Mouse (Mus musculus) kidney, embryonic 16.5 days (tissue): Measurements from ENCODE around the gene Hist1h2bc. TPM values are rescaled to one million over a fixed set of nuclear protein-coding genes. Genes with fewer than 3 reads are reported as not detected.

ENCODE experiments used
- ATAC-seq: fragments of 200-750 bp; cut with Nextera tagmentation; 2 replicates; pipeline ENCODE4 v1.8.0; 2017; ENCODE audit warnings: moderate TSS enrichment; ENCODE audit not compliant: low FRiP score, low TSS enrichment
- H3K27ac ChIP-seq: fragments of 300-500 bp; sonication (generic); 2 replicates; pipeline ENCODE4 v1.5.1; 2014; ENCODE audit warnings: low read length
- H3K27me3 ChIP-seq: fragments of 300-500 bp; sonication (generic); 2 replicates; pipeline ENCODE4 v1.6.1; 2014; ENCODE audit warnings: low read length, control low read depth, mixed read lengths; ENCODE audit not compliant: insufficient read depth
- H3K36me3 ChIP-seq: fragments of 300-500 bp; sonication (generic); 2 replicates; pipeline ENCODE4 v1.6.1; 2014; ENCODE audit warnings: low read length, control low read depth, mixed read lengths; ENCODE audit not compliant: insufficient read depth
- H3K4me1 ChIP-seq: fragments of 300-500 bp; sonication (generic); 2 replicates; pipeline ENCODE4 v1.6.1; 2014; ENCODE audit warnings: low read length, control low read depth, mixed read lengths; ENCODE audit not compliant: insufficient read depth
- H3K4me2 ChIP-seq: fragments of 300-500 bp; sonication (generic); replicated peaks from 2 replicates; pipeline ENCODE4 v1.6.1; 2014; ENCODE audit warnings: low read depth, low read length
- H3K4me3 ChIP-seq: fragments of 300-500 bp; sonication (generic); 2 replicates; pipeline ENCODE4 v1.5.1; 2014; ENCODE audit warnings: mild to moderate bottlenecking, low read length
- H3K9ac ChIP-seq: fragments of 300-500 bp; sonication (generic); replicated peaks from 2 replicates; pipeline ENCODE4 v1.6.1; 2014; ENCODE audit warnings: low read length
- H3K9me3 ChIP-seq: fragments of 300-500 bp; sonication (generic); 2 replicates; pipeline ENCODE4 v1.6.1; 2016; ENCODE audit warnings: low read length, control low read depth
- WGBS: fragments of 180-500 bp; shearing (Covaris S2); extraction: QIAGEN DNeasy Blood & Tissue Kit; methylation state at CpG from one replicate; pipeline ENCODE4 v1.1.7; 2014; 5-methylcytosine and 5-hydroxymethylcytosine counted together
- microRNA-seq: library from miRNA; unstranded; fragments of <30 nt; microRNA quantifications from one replicate; pipeline ENCODE4, GENCODE M21; 2016
- polyA plus RNA-seq: library from polyadenylated mRNA; unstranded; fragments of >200 nt; fragmentation: Nextera tagmentation; extraction: Ambion mirVana; gene quantifications from 2 replicates; pipeline ENCODE4 v1.2.1, GENCODE M21; 2015

Gene Hist1h2bc
- polyA plus RNA-seq, 1 experiment from 2014 or later = 78.3 TPM

GRCm38 (mm10) chr13:23740910-23741309, 56.9 kb downstream of the Hist1h2bc start:
- peaks cover 18% of the 10 kb centered on the region for H3K4me1 ChIP-seq
- no peak overlapping the region; the same call in 1 of the 2 replicates for H3K27ac ChIP-seq
- 59% methylated on average over 5 of the region's 5 CpGs for WGBS
- no peaks in the 10 kb centered on the region for H3K9me3 ChIP-seq
- H3K9ac ChIP-seq = no peak overlapping the region
- peak overlapping the region; percentile 58; the same call in 1 of the 2 replicates for H3K4me3 ChIP-seq
- H3K4me2 ChIP-seq = peak overlapping the region; percentile 84
- no peaks in the 10 kb centered on the region for H3K36me3 ChIP-seq
- ATAC-seq = no peak
- H3K27me3 ChIP-seq = no peaks in the 10 kb centered on the region

GRCm38 (mm10) chr13:23742007-23742406, 58.0 kb downstream of the Hist1h2bc start:
- H3K4me2 ChIP-seq = no peak overlapping the region
- no peak overlapping the region for H3K27ac ChIP-seq
- H3K9me3 ChIP-seq = no peaks in the 10 kb centered on the region
- peaks cover 19% of the 10 kb centered on the region for H3K4me1 ChIP-seq
- no peaks in the 10 kb centered on the region for H3K36me3 ChIP-seq
- no peak for ATAC-seq
- H3K4me3 ChIP-seq = no peak overlapping the region
- H3K9ac ChIP-seq = no peak overlapping the region
- no peaks in the 10 kb centered on the region for H3K27me3 ChIP-seq

Small RNAs within 50 kb of the gene (microRNA-seq; reads per million reads assigned to microRNA genes)
- not detected for gene Gm44350

Other genes starting within 250 kb of the Hist1h2bc start
- 0.08 and 0.11 TPM in 2 replicates for gene Btn1a1, start 218.3 kb upstream of the Hist1h2bc start, polyA plus RNA-seq
- 0.50 and 0.54 TPM in 2 replicates for gene Btn2a2, start 195.3 kb upstream of the Hist1h2bc start, polyA plus RNA-seq
- 4.5 and 5.6 TPM in 2 replicates for gene Hist1h4h, start 153.1 kb upstream of the Hist1h2bc start, polyA plus RNA-seq
- 4.3 TPM in 2 replicates for gene Hist1h2af, start 150.3 kb upstream of the Hist1h2bc start, polyA plus RNA-seq
- 4.6 and 6.0 TPM in 2 replicates for gene Hist1h3g, start 148.8 kb upstream of the Hist1h2bc start, polyA plus RNA-seq
- gene Hist1h2bh, start 140.8 kb upstream of the Hist1h2bc start, polyA plus RNA-seq = 0.64 and 0.92 TPM in 2 replicates
- gene Hist1h3f, start 140.1 kb upstream of the Hist1h2bc start, polyA plus RNA-seq = 0.54 and 0.82 TPM in 2 replicates
- 1.5 and 2.0 TPM in 2 replicates for gene Hist1h4f, start 132.6 kb upstream of the Hist1h2bc start, polyA plus RNA-seq
- 0.37 and 0.55 TPM in 2 replicates for gene Hist1h1d, start 130.9 kb upstream of the Hist1h2bc start, polyA plus RNA-seq
- gene Hist1h3e, start 121.8 kb upstream of the Hist1h2bc start, polyA plus RNA-seq = 4.7 TPM in 2 replicates
- gene Hist1h2ae, start 113.0 kb upstream of the Hist1h2bc start, polyA plus RNA-seq = 57.3 and 57.7 TPM in 2 replicates
- gene Hist1h2bg, start 112.8 kb upstream of the Hist1h2bc start, polyA plus RNA-seq = 8.5 and 9.1 TPM in 2 replicates
- 4.3 and 4.4 TPM in 2 replicates for gene Hist1h2bf, start 110.0 kb upstream of the Hist1h2bc start, polyA plus RNA-seq
- 2.5 and 3.0 TPM in 2 replicates for gene Hist1h2ad, start 109.8 kb upstream of the Hist1h2bc start, polyA plus RNA-seq
- 6.1 and 6.6 TPM in 2 replicates for gene Hist1h3d, start 108.4 kb upstream of the Hist1h2bc start, polyA plus RNA-seq
- gene Hist1h4d, start 102.6 kb upstream of the Hist1h2bc start, polyA plus RNA-seq = 102 TPM in 2 replicates
- 3.2 and 3.3 TPM in 2 replicates for gene Hist1h2be, start 63.1 kb upstream of the Hist1h2bc start, polyA plus RNA-seq
- gene Hist1h1e, start 61.6 kb upstream of the Hist1h2bc start, polyA plus RNA-seq = 14.7 and 15.9 TPM in 2 replicates
- gene Hist1h2ac, start 251 bp upstream of the Hist1h2bc start, polyA plus RNA-seq = 1.3 and 1.6 TPM in 2 replicates
- 0.26 TPM in 1 of 2 replicates, not detected in the other for gene Hist1h1t, start 11.6 kb downstream of the Hist1h2bc start, polyA plus RNA-seq
- 4.5 and 5.9 TPM in 2 replicates for gene Hist1h4c, start 14.3 kb downstream of the Hist1h2bc start, polyA plus RNA-seq
- 9.3 and 9.4 TPM in 2 replicates for gene Hfe, start 26.7 kb downstream of the Hist1h2bc start, polyA plus RNA-seq
- 25.6 and 28.3 TPM in 2 replicates for gene Hist1h1c, start 54.6 kb downstream of the Hist1h2bc start, polyA plus RNA-seq
- 6.8 and 9.7 TPM in 2 replicates for gene Hist1h3c, start 61.4 kb downstream of the Hist1h2bc start, polyA plus RNA-seq
- 2.1 and 2.5 TPM in 2 replicates for gene Hist1h2bb, start 62.5 kb downstream of the Hist1h2bc start, polyA plus RNA-seq
- gene Hist1h2ab, start 66.9 kb downstream of the Hist1h2bc start, polyA plus RNA-seq = 33.6 and 37.8 TPM in 2 replicates
- gene Hist1h3b, start 68.1 kb downstream of the Hist1h2bc start, polyA plus RNA-seq = 8.8 and 13.2 TPM in 2 replicates
- 4.6 and 6.0 TPM in 2 replicates for gene Hist1h4b, start 72.8 kb downstream of the Hist1h2bc start, polyA plus RNA-seq
- gene Hist1h4a, start 77.0 kb downstream of the Hist1h2bc start, polyA plus RNA-seq = 0.90 TPM in 1 of 2 replicates, not detected in the other
- gene Hist1h3a, start 78.2 kb downstream of the Hist1h2bc start, polyA plus RNA-seq = 6.1 and 7.8 TPM in 2 replicates
- gene Hist1h1a, start 79.5 kb downstream of the Hist1h2bc start, polyA plus RNA-seq = 0.91 and 1.7 TPM in 2 replicates
- gene Trim38, start 85.7 kb downstream of the Hist1h2bc start, polyA plus RNA-seq = not detected in 2 replicates
- 0.39 TPM in 1 of 2 replicates, not detected in the other for gene Slc17a2, start 122.8 kb downstream of the Hist1h2bc start, polyA plus RNA-seq
- gene Slc17a3, start 155.2 kb downstream of the Hist1h2bc start, polyA plus RNA-seq = 9.1 and 11.0 TPM in 2 replicates
- gene Slc17a1, start 183.6 kb downstream of the Hist1h2bc start, polyA plus RNA-seq = 24.2 and 29.8 TPM in 2 replicates
- 4.4 and 4.9 TPM in 2 replicates for gene Slc17a4, start 230.8 kb downstream of the Hist1h2bc start, polyA plus RNA-seq
- not detected in 2 replicates for gene Hist1h2ba, start 250.0 kb downstream of the Hist1h2bc start, polyA plus RNA-seq